Mouse (Mus musculus) spleen, postnatal 14 days (tissue): Measurements from ENCODE around the gene Lin7c.
"Not testable (repeated sequence)": the region's sequence is repeated elsewhere in the genome, so short reads cannot be mapped to it uniquely, and the experiment has no call there.

Experiments
- DNase-seq, 2 experiments: peaks; one replicate each; pipeline ENCODE4 v3.0.0; 2021 to 2022; ENCODE audit warnings: low spot score in 2 of 2

The Lin7c gene

DNA sequence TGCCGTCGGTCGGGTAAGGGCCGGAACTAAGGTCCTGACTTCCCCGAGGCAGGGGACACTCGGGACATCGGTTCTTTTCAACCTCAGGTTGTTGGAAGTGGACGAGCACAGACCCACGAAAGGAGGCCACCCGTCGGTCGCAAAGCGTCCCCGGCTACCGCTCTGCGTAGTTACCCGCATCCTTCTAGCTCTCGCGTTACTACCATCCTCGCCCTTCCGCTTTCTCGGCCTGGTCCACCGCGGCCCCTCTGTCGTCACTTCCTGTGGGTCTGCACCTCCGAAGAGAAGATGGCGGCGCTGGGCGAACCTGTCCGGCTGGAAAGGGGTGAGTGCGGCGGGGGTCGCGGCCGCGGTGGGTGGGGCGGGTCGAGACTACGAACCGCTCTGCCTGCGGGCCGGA lies at the start of gene Lin7c:
Lin7c (plus strand) TSS at position 257 of the 400 bp plus-strand sequence.
- peak; percentile 79 to 86 for DNase-seq

DNA sequence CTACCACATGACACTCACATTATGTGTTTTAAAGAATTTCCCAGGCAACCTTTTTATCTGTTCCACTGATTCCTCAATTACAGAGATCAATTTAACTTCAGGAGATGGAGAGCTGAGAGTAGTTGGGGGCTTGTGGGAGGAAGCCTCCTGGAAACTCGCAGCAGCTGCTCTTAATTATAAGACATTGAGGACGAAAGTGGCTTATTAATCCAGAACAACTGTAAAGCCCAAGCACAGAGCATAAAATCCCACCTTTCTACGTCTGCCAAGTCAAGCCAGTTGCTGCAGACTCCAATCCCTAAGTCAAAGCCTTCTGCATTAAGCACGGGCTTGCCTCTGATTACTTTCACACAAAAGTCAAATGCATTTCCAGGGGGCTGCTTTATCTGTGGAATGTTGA lies 44.3 kb upstream of the Lin7c start:
- no peak for DNase-seq

DNA sequence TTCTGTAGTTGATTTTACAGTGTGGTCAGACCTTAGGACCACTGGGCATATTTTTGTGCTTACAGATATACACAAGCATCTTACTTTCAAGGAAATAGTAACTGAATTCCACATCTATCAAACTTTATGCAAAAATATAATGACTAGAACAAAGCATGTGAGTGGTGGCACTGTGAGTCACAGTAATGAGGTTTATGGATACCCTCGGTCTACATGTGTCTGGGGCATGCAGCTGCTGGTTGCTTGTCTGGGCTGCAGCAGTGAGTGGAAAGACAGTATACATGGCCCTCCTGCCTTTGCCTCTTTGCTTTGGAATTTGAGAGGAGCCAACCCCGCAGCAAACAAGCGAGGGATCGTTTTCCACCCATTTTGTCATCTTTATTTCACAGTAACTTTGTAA lies 42.3 kb upstream of the Lin7c start:
- no peak for DNase-seq

DNA sequence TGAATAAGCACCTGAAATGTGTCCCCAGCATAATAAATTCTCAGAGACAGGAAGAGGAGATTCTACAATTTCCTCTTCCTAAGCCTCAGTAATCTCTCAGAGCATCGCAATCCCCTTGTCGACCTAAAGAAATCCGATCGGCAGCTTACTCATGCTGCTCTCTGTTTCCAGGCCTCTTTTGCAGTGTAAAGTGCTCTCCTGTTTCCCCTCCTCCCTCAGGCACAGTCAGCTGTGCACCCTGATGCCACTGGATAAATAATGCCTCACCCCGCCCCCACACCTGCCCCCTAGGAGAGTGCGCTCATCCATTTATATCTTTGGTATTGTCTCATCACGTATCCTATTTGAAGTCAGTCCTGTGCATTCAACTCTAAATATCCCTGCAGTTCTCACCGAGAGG lies 41.9 kb upstream of the Lin7c start:
- no peak for DNase-seq

DNA sequence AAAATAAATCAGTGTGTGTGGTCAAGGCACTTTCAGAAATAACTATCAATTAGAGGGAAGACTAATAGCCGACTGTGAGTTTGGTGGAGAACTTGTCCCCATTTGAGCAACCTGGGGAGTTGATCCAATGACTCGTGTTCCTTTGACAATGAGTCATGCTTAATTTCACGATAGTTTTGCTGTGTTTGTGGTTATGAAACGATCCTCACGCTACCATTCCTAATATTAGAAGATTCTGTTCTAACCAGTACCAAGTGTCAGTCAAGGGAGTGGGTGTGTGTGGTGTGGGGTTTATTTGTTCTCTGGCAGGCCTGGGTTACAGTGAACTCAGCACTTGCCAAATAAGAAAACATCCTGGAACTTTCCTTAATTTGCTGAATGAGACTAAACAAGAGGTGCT lies 35.1 kb upstream of the Lin7c start:
- DNase-seq, result no peak

DNA sequence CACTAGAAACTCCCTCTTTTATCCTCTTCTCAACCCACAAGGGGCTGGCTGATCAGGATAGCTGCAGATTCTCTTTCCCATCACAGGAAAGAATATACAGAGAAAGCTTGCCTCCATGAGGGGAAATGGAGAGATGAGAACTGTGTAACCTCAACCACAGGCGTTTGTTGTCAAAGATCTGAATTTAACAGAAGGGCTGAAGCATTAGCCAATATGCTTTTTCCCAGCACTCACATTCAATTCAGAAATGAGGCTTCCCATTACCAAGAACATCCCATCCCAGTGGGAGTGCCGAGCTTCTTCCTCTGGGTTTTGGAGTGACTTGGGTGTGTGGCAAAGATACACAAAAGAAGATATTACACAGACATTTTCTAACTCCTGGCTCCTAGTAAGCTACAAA lies 31.0 kb upstream of the Lin7c start:
- no peak for DNase-seq

DNA sequence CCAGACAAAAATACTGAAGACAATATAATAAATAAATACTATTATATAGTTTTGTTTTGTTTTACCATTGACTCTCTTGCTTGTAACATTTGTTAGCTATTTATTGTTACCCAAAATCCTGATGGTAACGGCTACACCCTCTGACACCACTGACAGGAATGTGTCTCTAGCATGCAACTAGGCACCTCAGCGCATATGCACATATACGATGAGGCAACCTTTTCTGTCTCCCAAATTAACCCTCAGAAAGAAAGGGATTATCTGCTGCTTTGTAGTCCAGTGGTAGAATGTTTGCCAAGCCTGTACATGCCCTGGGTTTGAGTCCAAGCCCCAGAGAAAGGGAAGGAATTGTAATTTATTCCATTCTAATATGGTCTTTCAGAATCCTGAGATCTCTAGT lies 29.8 kb upstream of the Lin7c start:
- DNase-seq, result no peak

DNA sequence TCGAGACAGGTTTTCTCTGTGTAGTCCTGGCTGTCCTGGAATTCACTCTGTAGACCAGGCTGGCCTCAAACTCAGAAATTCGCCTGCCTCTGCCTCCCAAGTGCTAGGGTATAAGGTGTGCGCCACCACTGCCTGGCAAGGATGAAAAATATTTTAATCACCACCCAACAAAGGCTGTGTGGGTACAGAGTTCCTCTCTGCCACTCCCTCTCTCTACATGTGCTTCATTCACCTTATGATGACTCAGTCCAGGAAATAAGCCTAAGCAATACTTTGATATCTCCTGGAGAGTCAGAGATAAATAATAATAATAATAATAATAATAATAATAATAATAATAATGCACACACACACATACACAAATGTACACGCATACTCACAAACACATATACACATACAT lies 11.2 kb upstream of the Lin7c start:
- not testable (repeated sequence) for DNase-seq

DNA sequence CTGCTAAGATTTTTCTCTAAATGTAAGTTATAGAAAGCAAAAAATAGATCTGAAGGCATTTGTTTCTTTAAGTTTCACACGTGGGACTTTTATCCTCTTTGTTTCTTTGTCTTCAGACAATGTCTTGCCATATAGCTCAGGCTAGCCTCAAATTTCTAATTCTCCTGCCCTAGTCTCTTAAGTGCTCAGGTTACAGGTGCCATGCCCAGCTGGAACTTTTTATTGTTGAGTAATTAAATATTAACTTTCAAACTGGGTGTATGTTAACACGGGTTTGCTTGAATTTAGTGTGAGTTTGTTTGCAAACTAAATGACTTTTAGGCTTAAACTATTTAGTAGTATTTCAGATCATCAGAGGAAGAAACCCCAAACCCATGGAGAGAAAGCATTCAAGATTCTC lies 9.5 kb upstream of the Lin7c start:
- no peak for DNase-seq

DNA sequence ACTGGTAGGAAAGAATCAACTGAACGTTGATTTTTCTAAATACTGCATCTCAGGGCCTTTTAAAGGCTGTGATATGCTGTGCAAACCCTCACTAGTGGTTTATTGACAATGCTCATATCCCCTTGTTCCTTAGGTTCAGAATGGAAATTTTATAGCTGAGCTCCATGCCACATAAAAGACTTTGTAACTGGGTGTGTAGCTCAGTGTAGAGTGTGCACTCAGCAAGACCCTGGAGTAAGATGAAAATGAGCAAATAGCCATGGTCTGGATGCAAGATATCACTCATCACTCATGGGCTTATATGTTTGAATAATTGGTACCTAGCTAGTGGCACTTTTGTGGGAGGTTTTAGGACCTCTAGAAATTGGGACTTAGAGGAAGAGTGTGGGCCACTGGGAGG lies 9.0 kb upstream of the Lin7c start:
- DNase-seq, result no peak

DNA sequence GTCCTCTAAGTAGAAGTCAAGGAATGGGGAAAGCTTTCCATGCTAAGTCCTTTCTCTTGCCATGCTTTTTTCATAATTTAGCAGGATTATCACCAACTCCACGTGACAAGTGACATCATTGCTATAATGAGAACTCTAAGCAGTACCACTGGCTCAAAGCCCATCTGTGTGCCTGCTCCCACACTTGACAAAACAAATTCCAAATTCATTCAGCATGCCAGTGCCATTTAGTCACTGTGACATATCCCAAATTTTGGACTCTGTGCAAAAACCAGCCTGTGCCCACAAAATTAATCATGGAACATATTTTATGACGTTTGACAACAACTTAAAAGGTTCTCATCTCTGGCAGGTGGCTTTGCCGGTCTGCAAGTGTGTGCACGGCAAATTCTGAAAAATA lies 6.5 kb upstream of the Lin7c start:
- no peak for DNase-seq

DNA sequence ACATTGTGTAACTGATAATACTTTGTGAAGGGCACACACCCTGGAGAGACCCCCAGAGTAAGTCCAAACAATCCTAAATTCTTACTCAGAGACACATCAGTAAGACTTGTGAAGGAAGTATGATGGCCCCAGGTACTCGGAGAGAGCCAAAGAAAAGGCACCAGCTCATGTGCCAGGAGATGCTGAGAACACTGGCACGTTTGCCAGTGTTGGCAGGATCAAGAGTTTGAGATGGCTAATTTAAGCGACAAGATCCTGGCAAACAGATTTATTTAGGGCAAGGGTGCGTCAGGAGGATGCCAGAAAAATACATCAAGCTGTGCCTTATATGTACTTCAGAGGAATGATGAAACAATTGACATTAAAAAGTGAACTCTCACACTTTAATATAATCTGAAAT lies 6.1 kb upstream of the Lin7c start:
- no peak for DNase-seq

DNA sequence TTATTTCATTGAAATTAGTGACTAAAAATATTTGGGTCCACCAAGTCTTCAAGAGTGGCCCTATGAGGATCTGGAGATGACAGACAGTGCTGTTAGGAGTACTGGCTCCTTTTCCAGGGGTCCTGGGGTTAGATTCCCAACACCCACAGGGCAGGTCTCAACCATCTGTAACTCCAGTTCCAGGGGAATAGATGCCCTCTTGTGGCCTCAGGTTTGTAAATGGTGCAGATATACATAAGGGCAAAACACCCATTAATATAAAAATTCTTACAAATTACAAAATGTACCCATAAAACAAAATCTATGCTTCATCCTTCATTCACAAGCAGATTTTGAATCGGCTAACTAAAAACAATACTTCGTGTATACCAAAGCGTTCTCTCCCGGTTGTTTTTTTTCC lies 585 bp upstream of the Lin7c start:
- no peak for DNase-seq

DNA sequence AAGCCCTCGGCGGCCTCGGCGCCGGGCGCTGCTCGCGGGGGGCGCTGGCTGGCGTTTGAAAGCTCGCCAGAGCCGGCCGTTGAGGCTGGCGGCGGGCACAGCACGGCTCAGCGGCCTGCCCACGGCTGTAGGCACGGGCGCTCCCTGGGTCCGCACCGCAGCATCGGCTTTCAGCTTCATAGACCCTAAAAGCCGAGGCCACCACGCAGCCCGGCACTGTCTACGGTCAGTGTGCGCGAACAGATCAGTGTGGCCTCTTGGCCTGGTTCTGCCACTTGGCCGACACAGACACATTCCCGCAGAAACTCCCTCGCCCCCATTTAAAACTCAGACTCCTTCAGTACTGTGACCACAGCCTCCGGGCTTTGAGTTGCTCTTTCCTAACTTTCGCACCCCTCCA lies 378 bp downstream of the Lin7c start:
- DNase-seq, result peak in 1 of 2 experiments; percentile 19

DNA sequence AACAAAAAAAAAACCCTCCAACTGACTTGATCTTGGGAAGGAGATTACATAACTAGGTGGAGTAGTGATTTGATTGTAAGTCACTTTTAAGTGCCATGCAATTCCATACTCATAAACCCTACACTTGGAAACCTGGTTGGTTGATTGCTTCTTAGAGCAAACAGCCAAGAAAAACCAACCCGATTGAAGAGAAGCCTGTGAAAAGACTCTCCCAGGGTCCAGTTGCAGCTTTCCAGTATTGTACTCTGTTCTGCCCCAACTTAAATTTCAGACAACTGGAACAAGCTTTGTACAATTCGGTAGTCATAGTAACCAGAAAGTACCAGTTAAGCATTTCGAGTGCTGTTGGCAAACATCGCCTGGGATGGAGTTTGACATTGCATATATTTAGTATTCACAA lies 818 bp downstream of the Lin7c start:
- DNase-seq, result no peak

DNA sequence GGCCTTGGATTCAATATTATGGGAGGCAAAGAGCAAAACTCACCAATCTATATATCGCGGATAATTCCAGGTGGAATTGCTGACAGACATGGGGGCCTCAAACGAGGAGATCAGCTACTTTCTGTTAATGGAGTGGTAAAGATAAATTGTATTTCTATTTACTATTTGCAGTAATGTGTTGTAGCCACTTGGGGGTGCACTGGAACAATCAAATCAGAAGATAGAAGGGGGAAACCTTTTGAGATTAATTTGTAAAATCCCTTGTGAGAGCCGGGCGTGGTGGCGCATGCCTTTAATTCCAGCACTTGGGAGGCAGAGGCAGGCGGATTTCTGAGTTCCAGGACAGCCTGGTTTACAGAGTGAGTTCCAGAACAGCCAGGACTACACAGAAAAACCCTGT lies 5.7 kb downstream of the Lin7c start:
- no peak for DNase-seq

DNA sequence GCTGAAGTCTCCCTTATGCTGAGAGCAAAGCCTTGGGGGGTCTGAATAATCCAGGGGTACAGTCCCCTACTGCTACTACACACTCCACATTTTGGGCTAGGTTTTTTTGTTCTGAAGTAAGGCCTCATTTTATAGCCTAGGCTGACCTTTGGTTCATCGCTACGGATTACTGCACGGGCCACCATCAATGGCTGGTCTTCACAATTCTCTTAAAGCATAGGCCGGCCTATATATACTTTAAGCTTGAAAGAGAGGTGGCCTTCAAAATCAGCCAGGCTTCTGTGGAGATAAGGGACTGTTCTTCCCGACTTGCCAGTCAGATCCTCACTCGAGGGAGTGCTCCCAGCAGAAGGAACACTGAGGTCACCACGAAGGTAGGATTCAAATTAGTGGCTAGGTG lies 12.2 kb downstream of the Lin7c start:
- DNase-seq, result no peak

DNA sequence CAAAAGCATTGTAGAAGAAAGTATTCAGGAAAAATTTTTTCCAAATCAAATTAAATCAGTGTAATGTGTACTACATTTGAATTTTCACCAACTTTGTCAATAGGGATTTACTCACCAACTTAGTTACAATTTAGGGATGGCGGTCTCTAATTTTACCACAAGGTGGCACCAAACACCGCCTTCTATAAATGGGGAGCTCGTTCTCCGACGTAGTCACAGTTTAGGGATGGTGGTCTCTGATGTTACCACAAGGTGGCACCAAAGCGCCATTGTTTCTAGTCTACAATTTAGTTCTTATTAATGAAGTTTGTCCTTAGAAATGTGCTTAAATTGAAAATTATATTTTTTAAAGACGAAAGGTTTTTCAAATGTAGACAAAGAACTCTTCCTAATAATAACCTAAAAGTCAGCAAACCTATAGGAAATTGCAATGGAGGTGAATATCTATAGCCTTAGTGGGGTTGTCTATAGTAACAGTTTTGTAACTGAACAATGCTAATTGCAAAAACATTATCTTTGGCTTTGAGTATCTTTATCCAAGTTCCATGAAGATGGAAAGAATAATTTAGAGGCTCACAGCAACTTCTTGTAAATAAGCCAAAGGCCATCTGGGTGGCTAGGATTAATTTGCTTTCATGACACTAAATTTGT lies 13.6 kb downstream of the Lin7c start:
- DNase-seq, result peak; percentile 53 to 76

DNA sequence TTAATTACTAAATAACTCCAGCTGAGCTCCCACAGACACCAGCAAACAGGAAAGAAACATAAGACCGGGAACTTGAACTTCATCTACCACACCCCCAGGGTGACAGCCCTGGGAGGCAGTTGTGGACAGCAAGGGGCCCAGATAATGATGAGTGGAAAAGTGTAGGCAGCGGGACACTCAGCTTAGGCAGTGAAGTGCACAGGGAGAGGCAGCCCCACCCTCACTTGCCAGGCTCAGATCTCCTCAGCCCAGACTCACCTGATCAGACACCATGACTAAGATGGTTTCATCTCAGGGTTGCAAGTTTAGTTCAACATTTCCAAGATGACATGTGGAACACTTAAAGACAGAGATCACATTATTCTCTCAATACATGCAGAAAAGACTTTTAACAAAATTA lies 18.5 kb downstream of the Lin7c start:
- DNase-seq, result no peak

DNA sequence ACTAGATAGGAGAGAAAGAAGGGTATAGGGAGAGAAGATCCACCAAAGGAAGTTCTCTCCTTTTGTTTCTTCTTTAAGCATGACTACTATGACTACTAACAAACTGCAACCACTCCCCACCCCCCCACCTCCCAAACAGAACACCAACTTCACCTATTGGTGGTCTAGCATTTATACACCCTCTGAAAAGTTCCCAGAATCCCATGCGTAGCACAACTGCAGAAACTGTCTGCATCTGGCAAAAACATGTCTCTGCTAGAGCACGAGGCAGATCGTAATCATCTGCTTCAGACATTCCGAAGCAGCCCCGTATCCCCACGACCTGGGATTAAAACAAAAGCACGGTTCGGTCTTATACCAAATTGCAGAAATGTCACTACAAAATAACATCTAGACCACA lies 21.6 kb downstream of the Lin7c start:
- no peak for DNase-seq

DNA sequence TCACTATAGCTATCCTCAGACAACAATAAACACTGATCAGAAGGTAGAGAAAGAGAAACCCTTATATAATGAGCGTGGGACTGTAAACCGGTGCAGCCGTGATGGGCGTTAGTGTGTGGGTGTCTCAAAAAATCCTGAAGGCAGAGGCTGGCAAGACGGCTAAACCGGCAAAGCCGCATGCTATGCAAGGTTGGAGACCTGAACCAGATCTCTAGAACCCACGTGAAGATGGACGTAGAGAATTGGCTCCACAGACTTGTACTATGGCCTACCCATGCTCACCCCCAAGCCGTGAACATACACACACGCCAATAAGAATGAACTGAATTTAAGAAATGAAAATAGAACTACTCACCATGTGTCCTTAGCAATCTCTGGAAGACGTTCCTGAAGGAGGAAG lies 22.1 kb downstream of the Lin7c start:
- no peak for DNase-seq

DNA sequence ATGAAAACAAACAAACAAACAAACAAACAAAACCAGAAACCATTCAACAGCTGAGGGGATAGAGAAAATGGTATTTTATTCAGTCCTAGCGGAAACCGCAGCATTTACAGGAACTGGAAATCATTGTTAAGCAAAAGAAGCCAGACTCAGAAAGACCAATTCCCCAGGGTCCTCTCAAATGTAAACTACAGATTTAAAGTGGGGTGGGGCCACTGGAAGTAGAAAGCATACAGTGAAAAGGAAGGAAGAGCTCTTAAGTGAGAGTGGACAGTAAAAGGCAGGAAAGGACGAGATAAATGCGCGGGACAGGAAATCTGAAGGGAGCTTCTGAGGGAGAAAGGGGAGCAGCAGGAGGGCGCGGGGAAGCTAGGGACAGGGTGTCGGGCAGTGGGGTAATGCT lies 22.6 kb downstream of the Lin7c start:
- no peak for DNase-seq

DNA sequence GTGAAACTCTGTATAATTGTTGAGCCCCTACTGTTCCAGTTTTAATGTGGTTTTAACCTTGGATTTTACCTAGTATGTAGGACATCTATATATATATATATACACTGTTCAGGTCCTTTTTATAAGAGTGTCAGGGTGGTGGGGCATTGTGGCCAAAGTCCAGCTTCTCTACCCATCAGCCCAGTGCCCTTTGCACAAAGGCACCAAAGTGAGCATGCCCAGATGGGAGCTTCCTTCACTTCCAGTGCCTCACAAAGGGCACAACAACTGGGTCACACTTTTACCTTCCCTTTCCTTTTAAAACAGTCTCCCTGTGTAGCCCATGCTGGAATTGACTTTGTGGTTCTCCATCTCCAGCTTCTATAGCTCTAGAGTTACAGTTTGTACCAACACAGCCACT lies 23.9 kb downstream of the Lin7c start:
- DNase-seq, result no peak

DNA sequence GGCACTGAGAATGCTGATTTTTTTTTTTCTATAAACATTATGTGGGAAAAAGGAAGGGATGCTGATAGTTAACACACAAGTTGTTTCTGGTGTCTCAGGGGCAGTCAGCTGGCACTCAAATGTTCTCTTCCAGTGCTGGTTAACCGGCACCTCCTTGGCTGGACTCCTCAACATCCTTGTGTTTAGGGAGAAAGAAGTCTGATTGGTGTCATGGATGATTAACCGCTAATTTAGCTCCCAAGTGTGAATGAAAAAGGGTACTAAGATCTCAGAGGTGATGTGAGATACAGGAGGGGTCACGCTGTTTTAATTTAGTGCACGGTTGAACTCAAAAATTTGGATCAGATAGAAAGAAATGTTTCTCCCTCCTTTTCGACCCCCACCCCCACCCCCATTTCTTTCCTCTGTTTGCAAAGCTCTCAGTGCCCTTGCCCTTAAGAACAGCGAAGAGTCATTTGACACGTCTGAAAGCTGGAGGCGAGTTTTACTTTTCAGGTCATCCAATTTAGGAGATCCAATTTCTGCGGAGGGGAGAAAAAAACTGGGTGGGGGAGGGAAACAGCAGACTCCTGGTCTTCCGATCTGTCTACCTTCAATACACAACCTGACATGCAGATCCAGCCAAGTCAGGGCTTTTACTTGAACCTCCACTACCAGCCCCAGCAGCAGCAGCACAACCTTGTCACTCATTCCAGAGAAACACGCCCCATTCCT lies 26.3 kb downstream of the Lin7c start:
- DNase-seq, result no peak
